Mouse (Mus musculus) neutrophil, adult 83 days (primary cell): ENCODE data around the gene Gm20828. TPM values are rescaled to one million over a fixed set of nuclear protein-coding genes. Genes with fewer than 3 reads are reported as not detected.

Experiments
- total RNA-seq, 2 experiments: library from RNA; stranded (reverse); gene quantifications; one replicate each; pipeline ENCODE4 v1.2.4; 2023

Gm20828 gene
- total RNA-seq, result not detected

DNA sequence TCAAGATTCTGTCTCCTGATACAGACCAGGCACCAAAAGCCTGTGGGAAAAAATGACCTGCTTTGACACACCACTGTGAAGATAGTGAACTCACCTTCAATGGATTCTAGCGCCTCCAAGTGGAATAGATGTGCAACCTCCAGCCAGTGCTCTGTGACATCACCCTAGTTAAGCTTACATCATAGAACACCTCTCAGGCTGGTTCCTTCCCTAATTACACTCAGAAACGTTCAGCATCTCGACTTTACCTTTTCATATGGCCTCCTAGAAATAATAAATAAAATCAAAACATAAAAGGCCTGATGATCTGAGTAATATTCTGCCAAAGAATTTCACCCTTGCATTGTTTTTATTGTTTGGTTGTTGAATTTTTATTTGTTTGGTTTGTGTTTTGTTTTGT is at the start of gene Gm20828:
Gene Gm20828, minus strand, starts transcription at position 101 of the 400 bp plus-strand sequence.

